Mouse (Mus musculus): ENCODE results near the gene Csf2rb2. TPM values are rescaled to one million over a fixed set of nuclear protein-coding genes. Genes with fewer than 3 reads are reported as not detected.
A peak's percentile ranks its signal among the peaks of the same experiment; 100 is the strongest.

Gene Csf2rb2
- polyA plus RNA-seq, 2 experiments = 1.2 to 1.9 TPM

DNA sequence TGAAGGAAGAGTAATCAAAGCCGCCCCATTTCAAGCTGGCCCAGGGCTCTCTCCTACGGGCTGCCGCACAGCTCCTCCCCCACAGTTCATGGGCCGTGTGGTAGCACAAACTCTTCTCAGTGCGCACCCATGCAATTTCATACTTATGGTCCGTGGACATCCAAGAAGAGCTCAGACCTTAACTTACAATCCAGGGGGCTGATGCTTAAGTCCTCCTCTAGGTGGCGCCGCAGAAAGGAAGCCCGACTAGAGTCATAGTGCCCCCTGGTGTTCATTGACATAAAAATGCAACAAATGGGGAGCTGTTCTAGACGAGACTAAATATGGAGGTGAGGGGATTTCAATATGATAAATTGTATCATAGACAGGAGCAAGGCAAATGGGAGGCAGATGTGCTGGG, 66.1 kb downstream of the Csf2rb2 start:
- Histone ChIP-seq H3K9me3 (ENCODE audit: control insufficient read depth, low read length) (no peaks in the 10 kb centered on the region), H3K4me2 (ENCODE audit: low read depth) (no peak overlapping the region), H3K27me3 (ENCODE audit: control insufficient read depth, insufficient read depth, low read length) (no peaks in the 10 kb centered on the region), H3K4me3 (ENCODE audit: insufficient read depth in 1 of 2, low read depth in 2 of 2, low read length in 2 of 2) (no peak overlapping the region), H3K27ac (no peak overlapping the region), H3K9ac (replicated peaks) (no peak overlapping the region), H3K4me1 (replicated peaks; ENCODE audit: control insufficient read depth in 2 of 2, insufficient read depth in 2 of 2, low read length in 1 of 2) (peaks cover 0 to 3% of the 10 kb centered on the region in 2 experiments; a peak in 2 of 4 replicates), H3K36me3 (replicated peaks; ENCODE audit: control insufficient read depth, insufficient read depth, low read depth) (no peaks in the 10 kb centered on the region)
- DNase-seq (ENCODE audit: low read depth in 3 of 3, low spot score in 3 of 3) (peak; percentile 53 to 68 (median 63)), ATAC-seq (ENCODE audit: insufficient read depth) (no peak)
- 20% methylated on average over 10 of the region's 10 CpGs for WGBS (ENCODE audit: insufficient replicate concordance)
- TF ChIP-seq CTCF (IDR thresholded peaks at IDR 0.05; ENCODE audit: low read depth) = peak; percentile 97
- TF ChIP-seq EP300 (IDR thresholded peaks at IDR 0.05; ENCODE audit: low read depth) = no peak

DNA sequence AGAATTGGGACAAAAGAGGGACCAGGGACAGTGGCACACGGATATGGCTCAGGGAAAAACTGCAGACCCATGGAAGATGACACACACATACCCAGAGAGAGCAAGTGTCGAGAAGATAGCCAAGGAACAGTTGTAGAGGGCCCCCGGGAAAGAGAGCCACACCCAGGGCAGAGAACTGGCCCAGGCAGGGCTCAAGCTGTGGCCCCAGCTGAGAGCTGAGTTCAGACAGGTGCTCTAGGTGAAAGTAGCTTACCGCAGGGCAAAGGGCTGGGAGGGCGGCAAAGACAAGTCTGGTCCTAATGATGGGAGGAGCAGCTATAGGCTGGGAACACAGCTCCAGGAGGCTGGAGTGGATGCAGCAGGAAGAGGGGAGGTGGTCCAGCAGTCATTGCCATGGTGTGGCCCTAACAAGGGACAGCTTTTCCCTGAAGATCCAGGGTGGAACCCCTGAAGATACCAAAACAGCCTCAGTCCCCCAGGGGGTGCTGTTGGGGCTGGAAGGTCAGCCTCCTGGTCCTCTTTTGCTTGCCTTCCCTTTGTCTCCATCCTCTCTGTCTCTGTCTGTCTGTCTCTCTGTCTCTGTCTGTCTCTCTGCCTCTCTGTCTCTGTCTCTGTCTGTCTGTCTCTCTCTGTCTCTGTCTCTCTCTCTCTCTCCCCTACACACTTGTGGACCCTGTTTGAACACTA, 70.6 kb downstream of the Csf2rb2 start:
- H3K9me3 ChIP-seq (ENCODE audit: control insufficient read depth, low read length) = no peaks in the 10 kb centered on the region
- no peak overlapping the region for H3K27ac ChIP-seq
- no peaks in the 10 kb centered on the region for H3K36me3 ChIP-seq (replicated peaks; ENCODE audit: control insufficient read depth, insufficient read depth, low read depth)
- peaks cover 0 to 3% of the 10 kb centered on the region in 2 experiments; a peak in 2 of 4 replicates for H3K4me1 ChIP-seq (replicated peaks; ENCODE audit: control insufficient read depth in 2 of 2, insufficient read depth in 2 of 2, low read length in 1 of 2)
- WGBS (ENCODE audit: insufficient replicate concordance) = 46% methylated on average over 5 of the region's 5 CpGs
- H3K4me2 ChIP-seq (ENCODE audit: low read depth) = no peak overlapping the region
- TF ChIP-seq CTCF (IDR thresholded peaks at IDR 0.05; ENCODE audit: low read depth) = peak; percentile 35; the same call in 1 of the 2 replicates
- TF ChIP-seq EP300 (IDR thresholded peaks at IDR 0.05; ENCODE audit: low read depth) = no peak
- H3K9ac ChIP-seq (replicated peaks) = no peak overlapping the region
- H3K4me3 ChIP-seq (ENCODE audit: insufficient read depth in 1 of 2, low read depth in 2 of 2, low read length in 2 of 2) = no peak overlapping the region
- no peaks in the 10 kb centered on the region for H3K27me3 ChIP-seq (ENCODE audit: control insufficient read depth, insufficient read depth, low read length)
- no peak for ATAC-seq (ENCODE audit: insufficient read depth)
- no peak for DNase-seq (ENCODE audit: low read depth in 3 of 3, low spot score in 3 of 3)

Small RNAs within 50 kb of the gene (microRNA-seq; reads per million reads assigned to microRNA genes)
- gene Mir7676-1 = not detected
- gene Mir7676-2 = not detected

Other genes with a start within 250 kb of the Csf2rb2 start
- 0.01 TPM in 1 of 2 replicates, not detected in the other for gene Cacng2, start 185.7 kb downstream of the Csf2rb2 start, polyA plus RNA-seq (2012; rRNA removed)
- not detected in 2 replicates for gene Cacng2, start 185.7 kb downstream of the Csf2rb2 start, polyA plus RNA-seq (2014; fragmentation: Nextera tagmentation; extraction: Ambion mirVana)
- 11.0 and 13.5 TPM in 2 replicates for gene Ift27, start 131.6 kb downstream of the Csf2rb2 start, polyA plus RNA-seq (2012; rRNA removed)
- gene Ift27, start 131.6 kb downstream of the Csf2rb2 start, polyA plus RNA-seq (2014; fragmentation: Nextera tagmentation; extraction: Ambion mirVana) = 37.8 and 40.8 TPM in 2 replicates
- gene Pvalb, start 99.3 kb downstream of the Csf2rb2 start, polyA plus RNA-seq (2012; rRNA removed) = not detected in 2 replicates
- not detected in 2 replicates for gene Pvalb, start 99.3 kb downstream of the Csf2rb2 start, polyA plus RNA-seq (2014; fragmentation: Nextera tagmentation; extraction: Ambion mirVana)
- gene Ncf4, start 60.9 kb downstream of the Csf2rb2 start, polyA plus RNA-seq (2012; rRNA removed) = 23.8 and 32.0 TPM in 2 replicates
- 32.9 and 38.8 TPM in 2 replicates for gene Ncf4, start 60.9 kb downstream of the Csf2rb2 start, polyA plus RNA-seq (2014; fragmentation: Nextera tagmentation; extraction: Ambion mirVana)
- 4.3 and 4.5 TPM in 2 replicates for gene Csf2rb, start 20.0 kb upstream of the Csf2rb2 start, polyA plus RNA-seq (2012; rRNA removed)
- gene Csf2rb, start 20.0 kb upstream of the Csf2rb2 start, polyA plus RNA-seq (2014; fragmentation: Nextera tagmentation; extraction: Ambion mirVana) = 5.0 and 5.9 TPM in 2 replicates
- gene Tex33, start 90.2 kb upstream of the Csf2rb2 start, polyA plus RNA-seq (2012; rRNA removed) = 0.08 TPM in 1 of 2 replicates, not detected in the other
- not detected in 2 replicates for gene Tex33, start 90.2 kb upstream of the Csf2rb2 start, polyA plus RNA-seq (2014; fragmentation: Nextera tagmentation; extraction: Ambion mirVana)
- gene Tst, start 100.2 kb upstream of the Csf2rb2 start, polyA plus RNA-seq (2012; rRNA removed) = 90.5 and 90.6 TPM in 2 replicates
- gene Tst, start 100.2 kb upstream of the Csf2rb2 start, polyA plus RNA-seq (2014; fragmentation: Nextera tagmentation; extraction: Ambion mirVana) = 168 and 179 TPM in 2 replicates
- 90.7 and 101 TPM in 2 replicates for gene Mpst, start 100.7 kb upstream of the Csf2rb2 start, polyA plus RNA-seq (2012; rRNA removed)
- 6.0 and 6.8 TPM in 2 replicates for gene Mpst, start 100.7 kb upstream of the Csf2rb2 start, polyA plus RNA-seq (2014; fragmentation: Nextera tagmentation; extraction: Ambion mirVana)
- gene Kctd17, start 122.8 kb upstream of the Csf2rb2 start, polyA plus RNA-seq (2012; rRNA removed) = 7.1 and 8.7 TPM in 2 replicates
- 3.0 and 3.3 TPM in 2 replicates for gene Kctd17, start 122.8 kb upstream of the Csf2rb2 start, polyA plus RNA-seq (2014; fragmentation: Nextera tagmentation; extraction: Ambion mirVana)
- 11.9 and 14.4 TPM in 2 replicates for gene Tmprss6, start 162.9 kb upstream of the Csf2rb2 start, polyA plus RNA-seq (2012; rRNA removed)
- 9.8 and 10.7 TPM in 2 replicates for gene Tmprss6, start 162.9 kb upstream of the Csf2rb2 start, polyA plus RNA-seq (2014; fragmentation: Nextera tagmentation; extraction: Ambion mirVana)
- gene Il2rb, start 189.6 kb upstream of the Csf2rb2 start, polyA plus RNA-seq (2012; rRNA removed) = 0.26 and 0.29 TPM in 2 replicates
- gene Il2rb, start 189.6 kb upstream of the Csf2rb2 start, polyA plus RNA-seq (2014; fragmentation: Nextera tagmentation; extraction: Ambion mirVana) = 0.37 and 0.52 TPM in 2 replicates
- 4.1 and 4.6 TPM in 2 replicates for gene C1qtnf6, start 225.7 kb upstream of the Csf2rb2 start, polyA plus RNA-seq (2012; rRNA removed)
- gene C1qtnf6, start 225.7 kb upstream of the Csf2rb2 start, polyA plus RNA-seq (2014; fragmentation: Nextera tagmentation; extraction: Ambion mirVana) = 4.7 and 5.0 TPM in 2 replicates
- gene Sstr3, start 239.0 kb upstream of the Csf2rb2 start, polyA plus RNA-seq (2012; rRNA removed) = 0.01 and 0.02 TPM in 2 replicates
- 0.03 TPM in 1 of 2 replicates, not detected in the other for gene Sstr3, start 239.0 kb upstream of the Csf2rb2 start, polyA plus RNA-seq (2014; fragmentation: Nextera tagmentation; extraction: Ambion mirVana)

Measured in liver, embryonic 14.5 days (tissue).